Mouse (Mus musculus) layer of hippocampus, postnatal 10 days (tissue): ENCODE results near the gene Slc7a11. TPM values are rescaled to one million over a fixed set of nuclear protein-coding genes. Genes with fewer than 3 reads are reported as not detected.

ENCODE experiments used
- DNase-seq, 2 experiments: peaks; one replicate each; pipeline ENCODE4 v3.0.0; 2021; ENCODE audit warnings: low spot score in 2 of 2
- total RNA-seq, 2 experiments: library from RNA; stranded (reverse); gene quantifications; 2 replicates each; pipeline ENCODE4 v1.2.3; 2021

Slc7a11 gene
- total RNA-seq, 2 experiments from 2014 or later = 18.8 to 19.2 TPM

DNA sequence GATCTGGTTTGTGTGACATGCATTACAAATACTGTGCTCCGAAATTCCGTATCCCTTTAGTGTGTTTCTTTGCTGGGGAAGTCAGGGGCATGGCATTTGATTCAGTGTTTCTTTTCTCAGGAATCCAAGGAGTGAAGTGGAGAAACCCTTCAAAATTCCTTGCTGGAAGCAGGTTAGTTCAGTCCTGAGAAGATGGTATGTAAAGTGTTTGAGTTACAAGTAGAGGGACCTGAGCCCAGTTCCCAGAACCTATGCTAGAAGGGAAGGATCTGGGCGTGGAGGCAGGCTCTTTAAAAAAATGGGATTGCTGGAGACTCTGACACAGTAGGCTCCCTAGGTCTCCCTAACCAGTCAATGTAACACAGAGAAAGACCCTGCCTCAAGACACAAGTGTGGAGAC is 572.6 kb downstream of the Slc7a11 start:
- DNase-seq = no peak

- DNase-seq = no peak
Measured at GRCm38 (mm10) chr3:49867951-49868584, 575.3 kb downstream of the Slc7a11 start.

- no peak for DNase-seq
Measured at GRCm38 (mm10) chr3:49867147-49867950, 576.1 kb downstream of the Slc7a11 start.

DNA sequence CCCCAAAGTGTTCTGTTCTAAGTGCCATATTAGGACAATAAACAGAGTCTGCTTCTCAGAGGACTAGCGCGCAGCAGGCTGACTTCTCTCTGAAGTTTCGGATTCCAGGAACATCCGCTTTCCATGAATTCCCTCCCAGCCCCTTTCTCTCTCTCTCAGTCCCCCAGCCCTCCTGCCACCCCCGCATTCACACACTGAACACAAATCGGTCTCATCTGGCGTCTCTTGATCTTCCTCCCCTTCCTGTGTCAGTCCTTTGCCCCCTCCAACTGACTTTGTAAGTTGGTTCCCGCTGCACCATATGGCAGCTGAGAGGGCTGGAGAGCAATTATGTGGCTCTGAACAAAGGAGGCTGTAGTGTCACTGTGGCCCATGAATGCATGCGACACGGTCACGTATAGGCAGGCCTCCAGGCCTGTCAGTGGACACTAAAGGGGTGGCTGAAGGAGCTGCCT is 577.3 kb downstream of the Slc7a11 start:
- no peak for DNase-seq

- DNase-seq = no peak
Measured at GRCm38 (mm10) chr3:49856797-49857196, 586.6 kb downstream of the Slc7a11 start.

- no peak for DNase-seq
Measured at GRCm38 (mm10) chr3:49854277-49854676, 589.1 kb downstream of the Slc7a11 start.

DNA sequence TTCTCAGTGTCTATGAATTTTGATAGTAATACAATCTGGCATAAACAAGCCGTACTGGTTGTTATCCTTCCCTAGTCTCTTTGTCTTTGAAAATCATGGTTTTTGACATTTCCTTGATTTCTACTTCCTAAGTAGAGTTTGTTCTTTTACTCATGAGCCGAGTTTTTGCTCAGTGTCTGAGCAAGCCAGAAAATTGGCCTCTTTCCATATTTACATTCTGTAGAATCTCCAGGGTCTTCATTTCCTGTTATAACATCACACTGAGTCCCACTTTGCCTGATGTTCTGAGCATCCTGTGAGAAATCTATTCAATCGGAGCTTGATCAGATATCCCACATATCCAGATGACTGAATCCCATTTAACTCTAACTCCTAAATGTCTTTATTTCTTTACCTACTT is 600.4 kb downstream of the Slc7a11 start:
- DNase-seq = no peak
